Mouse (Mus musculus): ENCODE measurements at regions not wholly inside any gene's neighbourhood (a gene's known extent, or its start where the extent isn't known, plus 50 kb on each side); places are given as distances from the start of the nearest gene placed in this dataset.

DNA sequence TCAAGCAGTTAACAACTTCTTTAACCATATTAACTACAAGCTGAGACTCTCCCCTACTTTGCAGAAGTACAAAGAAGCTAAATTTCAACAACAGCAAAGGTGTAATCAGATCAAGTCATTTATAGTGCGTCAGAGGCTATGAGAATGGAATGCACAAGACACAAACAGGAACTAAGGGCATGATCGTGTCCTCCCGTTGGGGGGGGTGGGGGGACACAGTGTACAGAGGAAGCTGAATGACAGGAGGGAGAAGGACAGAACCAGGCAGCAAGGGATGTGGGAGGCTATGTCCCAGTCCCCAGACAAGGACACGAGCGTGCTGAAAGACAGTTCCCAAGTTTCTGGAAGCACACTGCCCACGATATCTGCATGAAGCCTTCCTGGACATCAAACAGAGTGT lies 408.9 kb downstream of the Atp23 start:
- no peak for DNase-seq (ENCODE audit: inconsistent ontology term)

DNA sequence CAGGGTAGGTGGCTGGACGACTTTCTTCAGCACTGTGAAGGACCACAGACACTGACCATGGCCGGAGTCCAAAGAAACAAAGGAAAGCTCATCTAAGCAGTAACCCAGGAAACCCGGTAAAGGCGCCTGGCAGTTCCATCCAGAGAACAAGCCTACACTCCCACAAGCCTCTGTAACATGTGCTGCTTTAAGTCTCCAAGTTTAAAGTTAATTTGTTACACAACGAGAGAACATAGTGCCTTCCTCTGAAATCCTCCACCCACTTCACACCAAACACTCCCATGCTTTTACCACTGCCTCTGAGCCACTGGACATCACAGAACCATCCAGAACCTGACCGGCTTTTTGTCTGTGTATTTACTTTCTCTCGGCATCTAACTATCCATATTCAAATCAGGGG lies 416.0 kb downstream of the Atp23 start:
- DNase-seq (ENCODE audit: inconsistent ontology term) = no peak

DNA sequence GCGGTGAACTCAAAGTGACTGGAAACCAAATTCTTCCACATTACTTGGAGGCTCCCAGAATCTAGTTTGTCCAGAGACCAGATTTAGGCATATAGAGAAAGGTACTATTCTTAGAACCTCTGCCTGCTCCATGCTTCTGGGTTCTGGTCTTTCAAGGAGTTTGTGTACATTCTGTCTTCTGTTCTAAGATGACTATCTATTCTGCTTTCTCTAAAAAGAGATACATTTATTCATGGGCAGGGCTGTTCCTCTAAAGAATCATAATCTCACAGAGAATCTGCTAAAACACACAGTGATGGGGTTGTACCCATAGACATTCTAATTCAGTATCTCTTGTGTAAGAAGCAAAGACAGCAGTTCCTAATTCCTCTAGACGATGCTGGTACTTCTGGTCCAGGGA lies 417.7 kb downstream of the Atp23 start:
- DNase-seq (ENCODE audit: inconsistent ontology term) = no peak

DNA sequence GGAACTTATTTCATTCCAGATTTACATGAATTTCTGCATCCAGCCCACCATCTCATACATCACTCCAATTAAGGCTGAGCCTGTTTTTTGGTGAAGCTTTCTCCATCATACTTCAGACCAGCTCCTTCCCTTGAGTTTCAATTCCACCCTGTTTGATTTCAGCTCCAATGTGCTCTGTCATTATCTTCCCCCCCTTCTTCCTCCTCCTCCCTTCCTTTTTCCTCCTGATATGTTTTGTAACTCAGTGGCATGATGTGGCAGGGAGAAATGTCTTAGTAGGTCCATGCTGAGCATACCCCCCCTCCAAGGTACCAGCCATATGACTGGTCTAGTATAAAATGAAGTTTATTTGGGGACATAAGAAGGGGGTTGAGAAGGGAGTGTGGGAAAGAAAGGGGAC lies 420.8 kb downstream of the Atp23 start:
- DNase-seq (ENCODE audit: inconsistent ontology term) = no peak

DNA sequence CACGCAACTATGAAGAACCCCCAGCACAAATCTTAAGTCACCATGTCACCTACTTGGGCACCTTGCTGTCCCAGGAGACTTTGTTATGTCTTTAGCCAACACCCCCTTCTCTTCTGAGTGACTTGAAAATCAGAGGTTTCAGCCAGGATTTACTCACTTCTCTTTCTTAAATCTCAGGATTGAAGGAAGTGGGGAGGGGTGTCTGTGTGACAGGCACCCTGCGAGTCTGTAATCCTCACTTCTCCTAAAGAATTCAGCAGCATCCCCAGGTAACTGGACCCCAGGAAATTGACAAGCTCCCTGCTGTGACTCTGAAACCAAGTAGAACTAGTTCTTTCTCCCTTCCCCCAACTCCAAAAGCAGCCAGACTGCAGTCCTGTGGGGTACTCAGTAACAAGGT lies 421.4 kb downstream of the Atp23 start:
- no peak for DNase-seq (ENCODE audit: inconsistent ontology term)

DNA sequence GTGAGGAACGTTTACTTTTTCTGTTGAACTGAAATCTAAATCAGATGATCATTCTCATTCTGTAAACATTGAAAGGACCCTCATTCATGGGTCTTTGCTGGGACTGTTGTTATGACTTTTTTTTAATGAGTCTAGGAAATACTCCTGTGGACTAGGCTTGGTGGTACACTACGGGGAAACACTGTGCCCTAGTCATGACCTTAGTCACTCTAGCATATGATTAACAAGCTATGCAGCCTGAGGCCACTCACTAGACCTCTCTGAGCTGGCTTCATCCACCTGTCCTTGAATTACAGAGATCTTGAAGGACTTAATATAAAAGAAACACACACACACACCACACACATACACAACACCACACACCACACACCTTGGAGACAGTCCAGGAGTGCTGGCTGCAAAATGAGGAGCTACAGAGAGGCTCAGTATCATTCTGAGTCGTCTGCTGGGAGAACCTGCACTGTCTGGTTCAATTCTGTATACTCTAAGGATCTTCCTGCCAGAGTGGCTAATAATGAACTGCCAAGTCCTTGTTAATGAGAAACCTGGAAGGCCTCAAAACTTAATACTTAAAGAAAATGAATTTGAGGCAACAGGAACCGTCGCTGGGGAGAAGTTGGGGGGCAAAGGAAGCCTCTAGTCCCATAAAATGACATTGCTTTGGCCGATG lies 428.0 kb downstream of the Atp23 start:
- no peak for DNase-seq (ENCODE audit: inconsistent ontology term)

DNA sequence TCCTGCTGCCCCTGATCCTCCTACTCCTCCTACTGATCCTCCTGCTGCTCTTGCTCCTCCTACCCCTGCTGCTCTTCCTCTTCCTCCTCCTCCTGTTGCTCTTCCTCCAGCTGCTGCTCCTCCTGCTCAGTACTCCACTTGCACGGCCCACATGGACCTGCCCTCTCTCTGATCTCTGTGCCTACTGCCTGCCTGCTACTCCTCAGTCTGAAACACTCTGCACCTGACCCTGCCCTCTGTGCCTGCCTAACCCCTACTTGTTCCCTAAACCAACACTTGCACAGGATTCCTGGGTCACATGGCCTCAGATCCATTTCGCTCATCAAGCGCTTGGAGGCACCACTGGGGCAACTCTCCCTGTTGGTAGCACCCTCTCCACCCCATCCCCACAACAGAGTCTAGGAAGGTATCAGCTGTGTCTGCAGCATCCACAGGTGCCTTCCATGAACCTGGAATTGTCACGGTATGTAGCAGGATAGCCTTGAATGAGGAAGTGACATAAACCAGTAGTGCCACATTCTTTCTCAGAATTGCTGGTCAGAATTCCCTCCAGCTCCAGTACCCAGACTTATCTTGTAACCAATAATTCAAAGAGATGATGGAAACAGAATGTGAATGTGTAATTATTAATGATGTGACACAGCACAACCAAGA lies 430.2 kb downstream of the Atp23 start:
- DNase-seq (ENCODE audit: inconsistent ontology term) = no peak

DNA sequence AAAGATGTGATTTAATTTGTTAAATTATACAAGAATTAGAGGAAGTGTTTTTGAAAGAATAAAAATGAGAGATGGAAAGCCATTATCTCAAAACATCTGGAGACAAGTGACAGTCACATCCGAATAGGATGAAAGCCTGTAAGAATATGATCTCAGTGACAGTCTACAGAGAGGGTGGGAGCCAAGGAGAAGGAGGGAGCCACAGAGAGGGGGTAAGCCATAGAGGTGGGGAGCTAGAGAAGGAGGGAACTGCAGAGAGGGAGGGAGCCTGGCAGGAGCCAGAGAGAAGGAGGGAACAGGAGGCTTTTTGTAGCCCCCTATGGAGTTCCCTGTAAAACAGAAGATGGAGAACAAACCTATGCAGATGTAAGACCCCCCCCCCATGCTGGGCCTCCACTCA lies 438.4 kb downstream of the Atp23 start:
- DNase-seq (ENCODE audit: inconsistent ontology term) = no peak

DNA sequence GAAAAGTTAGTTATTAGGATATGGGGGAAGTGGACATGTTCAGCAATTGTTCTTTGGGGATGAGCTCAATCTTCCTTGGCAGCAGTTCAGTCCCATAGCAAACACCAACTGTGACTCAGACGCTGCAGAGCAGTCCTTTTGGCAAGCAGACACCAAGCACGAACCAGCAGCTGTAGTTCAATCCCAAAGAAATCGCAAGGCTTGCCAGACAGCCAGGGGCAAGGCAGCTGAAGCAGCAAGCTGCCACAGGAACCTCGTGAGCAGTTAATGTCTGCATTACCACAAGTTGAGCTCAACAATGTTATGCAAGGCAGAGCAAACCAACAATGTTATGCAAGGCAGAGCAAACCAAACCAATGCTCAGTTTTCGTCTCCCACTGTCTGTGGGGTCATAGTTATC lies 442.6 kb downstream of the Atp23 start:
- DNase-seq (ENCODE audit: inconsistent ontology term) = peak; percentile 66

DNA sequence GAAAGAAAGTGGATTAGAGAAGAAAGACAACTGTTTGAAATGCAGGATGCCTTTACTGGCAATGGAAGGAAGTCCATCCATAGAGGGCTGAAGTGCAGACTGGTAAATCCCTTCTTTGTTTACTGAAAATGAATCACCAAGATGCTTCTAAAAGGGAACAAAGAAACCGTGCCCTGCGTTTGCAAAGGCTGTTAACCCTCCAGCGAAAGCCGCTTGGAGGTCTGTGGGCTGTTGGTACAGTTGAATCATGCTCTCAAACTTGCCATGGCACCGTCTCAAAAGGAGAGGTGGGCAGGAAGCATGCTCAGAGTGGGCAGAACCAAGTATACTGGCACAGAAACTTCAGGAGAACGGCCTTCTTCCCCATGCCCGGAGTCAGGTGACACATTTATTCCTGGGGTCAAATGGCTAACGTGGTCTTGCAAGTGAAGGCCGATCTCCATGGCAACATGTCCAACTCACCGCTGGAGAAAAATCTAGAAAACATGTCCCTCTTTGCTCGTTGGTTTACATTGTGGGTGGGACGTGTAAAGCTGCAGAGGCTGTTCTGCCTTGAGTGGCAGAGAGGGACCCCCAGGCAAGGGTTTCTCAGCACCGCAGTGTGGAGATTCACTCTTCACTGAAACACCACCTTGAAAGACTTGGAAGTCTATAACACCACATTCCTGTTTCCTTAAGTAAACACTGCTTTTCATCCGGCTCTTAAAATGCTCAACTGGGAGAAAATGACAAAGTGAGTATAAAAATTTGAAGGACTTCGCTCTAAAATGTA lies 448.2 kb downstream of the Atp23 start:
- DNase-seq (ENCODE audit: inconsistent ontology term) = peak; percentile 33

DNA sequence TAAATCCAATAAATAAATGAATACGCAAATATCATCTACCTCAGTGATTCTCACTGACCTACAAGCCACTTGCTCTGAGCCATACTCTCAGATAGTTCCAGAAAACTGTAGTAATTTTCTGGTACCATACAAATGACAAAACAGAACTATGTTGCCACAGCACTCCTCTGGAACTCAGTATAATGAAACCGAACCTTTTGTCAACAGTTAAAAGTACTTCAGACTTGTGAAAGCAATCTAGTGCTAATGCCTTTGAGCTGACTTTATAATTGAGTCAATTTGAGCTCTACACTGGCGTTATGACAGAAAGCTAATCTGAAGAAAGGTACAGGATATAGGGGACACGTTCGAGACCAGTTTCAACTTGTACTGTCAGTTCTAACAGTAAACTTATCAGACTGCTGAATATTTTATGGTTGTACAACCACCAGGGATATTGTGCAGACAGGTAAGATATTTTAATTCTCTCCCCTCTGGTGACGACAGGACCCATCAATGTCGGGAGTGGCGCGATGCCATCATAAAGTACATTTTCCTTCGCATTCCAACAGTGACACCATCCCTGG lies 449.0 kb downstream of the Atp23 start:
- no peak for DNase-seq (ENCODE audit: inconsistent ontology term)

DNA sequence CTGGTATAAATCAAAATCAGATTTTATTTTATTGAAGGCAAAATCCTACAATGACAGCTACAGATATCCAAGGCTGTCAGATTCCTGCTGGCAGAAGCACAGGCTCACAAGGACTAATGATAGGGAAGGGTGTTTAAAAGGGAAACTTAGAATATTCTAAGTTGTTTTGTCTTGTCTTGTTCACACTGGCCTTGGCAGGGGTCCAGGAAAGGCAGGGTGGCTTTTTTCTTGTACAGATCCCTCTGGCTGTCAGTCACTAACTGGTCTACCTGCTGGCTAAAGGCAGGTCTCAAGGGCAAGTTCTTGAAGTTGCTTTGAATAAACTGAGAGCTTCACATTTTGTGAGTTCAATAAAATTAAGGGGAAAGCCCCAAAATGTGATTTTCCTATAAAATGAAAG lies 465.3 kb downstream of the Lrig3 start:
- DNase-seq (ENCODE audit: inconsistent ontology term) = no peak

DNA sequence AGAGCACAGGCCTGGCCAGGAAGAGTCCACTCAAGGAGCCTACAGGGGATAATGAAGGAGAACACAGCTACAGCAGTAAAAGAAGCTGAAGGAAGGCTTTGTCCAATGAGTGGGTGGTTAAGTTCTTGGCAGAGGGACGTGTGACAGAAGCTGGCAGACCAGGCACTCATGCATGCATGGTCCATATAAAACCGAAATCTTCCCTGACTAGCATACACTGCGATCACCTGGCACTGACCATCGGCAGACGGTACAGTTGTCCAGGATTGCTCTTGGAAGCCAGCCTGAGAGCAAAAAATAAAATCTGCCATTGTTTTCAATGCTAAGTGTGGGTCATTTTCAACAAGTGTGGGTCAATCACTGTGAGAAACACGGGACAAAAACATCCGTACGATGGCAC lies 464.4 kb downstream of the Lrig3 start:
- DNase-seq (ENCODE audit: inconsistent ontology term) = peak; percentile 6

DNA sequence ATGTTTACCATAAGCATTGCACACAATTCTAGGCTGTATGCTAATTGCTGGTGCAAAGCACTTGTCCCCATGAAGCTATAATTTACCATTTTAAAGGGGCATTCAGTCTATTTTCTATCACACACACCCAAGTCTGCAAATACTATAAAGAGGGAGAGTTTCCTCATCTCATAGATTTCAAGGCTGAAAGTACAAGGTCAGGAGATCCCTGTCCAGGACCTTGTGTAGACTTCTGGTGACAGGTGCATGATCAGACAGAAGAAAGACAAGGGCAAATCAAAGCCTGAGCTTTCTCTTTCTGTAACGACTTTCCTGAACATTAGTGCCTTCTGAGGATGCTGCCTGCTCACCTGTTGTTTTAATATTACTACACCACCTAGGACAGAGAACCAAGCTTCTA lies 463.5 kb downstream of the Lrig3 start:
- DNase-seq (ENCODE audit: inconsistent ontology term) = no peak

DNA sequence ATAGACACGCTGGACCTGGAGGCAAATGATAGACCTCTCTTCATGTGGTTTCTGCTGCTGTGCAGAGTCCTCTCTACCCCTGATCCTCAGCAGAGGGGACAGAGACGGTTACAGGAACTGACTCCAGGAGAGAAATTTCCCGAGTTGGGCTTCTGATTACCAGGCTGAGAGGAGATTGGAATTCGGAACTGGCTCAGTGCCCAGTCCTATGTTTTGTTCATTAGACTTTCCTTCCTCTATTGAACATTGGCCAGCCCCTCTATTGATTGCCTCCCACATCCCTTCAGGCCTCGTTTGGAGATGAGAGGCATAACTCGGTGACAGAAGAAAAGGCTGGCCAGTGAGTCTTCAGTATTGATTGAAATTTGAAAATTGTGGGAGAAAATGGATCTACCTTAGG lies 456.1 kb downstream of the Lrig3 start:
- peak; percentile 78 for DNase-seq (ENCODE audit: inconsistent ontology term)

DNA sequence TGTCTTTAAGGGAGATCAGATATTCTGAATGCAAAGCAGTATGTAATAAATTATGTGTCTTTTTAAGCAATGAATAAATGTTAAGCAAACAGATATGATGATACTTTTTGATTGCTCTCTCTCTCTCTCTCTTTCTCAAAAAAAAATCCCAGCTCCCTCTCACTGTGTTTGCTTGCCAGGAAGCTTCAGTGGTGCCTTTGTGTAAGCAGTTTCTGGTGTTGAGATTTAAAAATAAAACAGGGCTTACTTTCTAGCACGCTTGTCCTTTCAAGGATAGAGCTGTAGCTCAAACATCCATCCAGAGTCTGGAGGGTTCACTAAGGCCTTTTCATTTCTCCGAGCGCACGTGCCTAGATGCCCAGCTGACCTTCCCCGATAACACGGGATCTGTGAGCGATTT lies 447.8 kb downstream of the Lrig3 start:
- DNase-seq (ENCODE audit: inconsistent ontology term) = no peak

DNA sequence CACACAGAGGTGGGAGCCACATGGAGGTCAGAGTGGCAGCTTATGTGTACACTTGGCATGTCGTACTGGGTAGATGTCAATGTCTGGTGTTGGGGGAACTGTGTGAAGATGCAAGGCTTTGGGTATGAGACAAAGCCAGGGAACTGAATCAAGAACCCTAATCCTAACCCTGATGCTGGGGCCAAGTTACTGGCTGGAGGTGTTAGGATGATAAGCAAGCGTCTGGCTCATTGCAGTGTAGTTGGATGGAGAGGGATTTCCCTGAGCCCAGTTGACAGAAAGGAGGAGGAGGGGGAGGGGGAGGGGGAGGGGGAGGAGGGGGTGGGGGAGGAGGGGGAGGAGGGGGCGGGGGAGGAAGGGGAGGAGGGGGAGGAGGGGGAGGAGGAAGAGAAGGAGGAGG lies 426.3 kb downstream of the Lrig3 start:
- no peak for DNase-seq (ENCODE audit: inconsistent ontology term)

DNA sequence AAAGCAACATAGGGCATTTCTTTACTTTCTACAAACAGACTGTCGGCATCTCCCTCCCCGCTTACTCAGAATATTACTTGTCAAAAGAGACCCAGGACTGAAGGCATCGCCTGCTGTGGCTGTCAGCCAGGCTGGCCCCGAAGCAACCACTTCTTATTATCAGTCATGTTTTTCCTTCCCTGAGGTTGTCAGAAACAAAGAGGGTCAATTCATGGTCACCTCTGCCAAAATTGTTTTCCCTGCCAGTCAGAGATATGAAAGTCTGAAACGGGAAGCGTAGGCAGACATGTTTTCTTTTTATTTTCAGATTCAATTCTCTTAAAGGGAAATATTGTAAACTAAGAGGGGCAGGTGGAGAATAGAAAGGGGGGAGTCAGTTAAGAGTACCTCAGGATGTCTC lies 425.8 kb downstream of the Lrig3 start:
- DNase-seq (ENCODE audit: inconsistent ontology term) = peak; percentile 26

DNA sequence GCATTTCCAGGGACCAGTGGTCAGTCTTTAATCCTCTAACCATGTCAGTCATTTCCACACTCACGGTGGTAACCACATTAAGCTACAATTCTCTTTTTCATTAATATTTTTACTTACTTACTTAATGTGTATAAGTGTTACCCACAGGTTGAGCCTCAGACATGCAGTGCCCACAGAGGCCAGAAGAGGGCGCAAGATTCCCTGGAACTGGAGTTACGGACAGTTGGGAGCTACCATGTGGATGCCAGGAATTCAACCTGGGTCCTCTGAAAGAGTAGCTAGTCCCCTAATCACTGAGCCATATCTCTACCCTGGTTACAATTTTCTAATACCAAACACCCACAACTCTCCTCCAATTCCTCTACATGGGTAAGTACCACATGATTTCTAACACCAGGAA lies 420.5 kb downstream of the Lrig3 start:
- no peak for DNase-seq (ENCODE audit: inconsistent ontology term)

DNA sequence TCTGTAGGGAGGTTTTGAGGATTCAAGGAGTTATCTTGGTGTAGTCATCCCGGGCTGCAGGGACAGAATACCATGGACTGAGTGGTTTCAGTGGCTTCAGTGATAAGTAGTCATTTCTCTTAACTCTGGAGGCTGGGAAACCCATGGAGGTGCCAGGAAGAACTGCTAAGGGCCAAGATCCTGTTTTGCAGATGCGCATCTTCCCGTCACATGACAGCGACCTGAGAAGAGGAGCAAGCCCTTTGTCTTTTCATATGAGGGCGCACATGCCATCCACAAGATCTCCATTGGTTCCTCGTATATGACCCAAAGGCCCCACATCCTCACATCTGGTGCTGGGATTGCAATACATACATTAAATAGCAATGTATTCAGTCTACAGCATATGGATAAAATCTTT lies 419.7 kb downstream of the Lrig3 start:
- no peak for DNase-seq (ENCODE audit: inconsistent ontology term)

DNA sequence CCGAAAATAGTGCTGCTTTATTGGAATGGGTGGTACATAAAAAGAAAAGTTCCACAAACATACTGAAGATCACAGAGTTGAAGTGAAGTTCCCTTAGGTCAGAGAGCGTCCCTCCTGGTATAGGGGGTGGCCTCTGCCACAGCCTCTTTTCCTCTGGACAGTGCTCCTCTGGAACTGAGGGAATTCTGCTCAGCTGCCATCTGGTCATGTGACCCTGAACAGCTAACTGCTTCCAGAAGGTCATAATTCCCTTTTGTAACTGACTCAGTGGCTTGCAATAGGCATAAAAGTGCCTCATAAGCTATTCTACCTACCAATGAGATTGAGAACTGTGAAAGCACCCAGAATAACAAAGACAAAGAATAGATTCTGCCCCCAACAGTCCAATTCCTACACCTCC lies 414.4 kb downstream of the Lrig3 start:
- DNase-seq (ENCODE audit: inconsistent ontology term) = no peak

DNA sequence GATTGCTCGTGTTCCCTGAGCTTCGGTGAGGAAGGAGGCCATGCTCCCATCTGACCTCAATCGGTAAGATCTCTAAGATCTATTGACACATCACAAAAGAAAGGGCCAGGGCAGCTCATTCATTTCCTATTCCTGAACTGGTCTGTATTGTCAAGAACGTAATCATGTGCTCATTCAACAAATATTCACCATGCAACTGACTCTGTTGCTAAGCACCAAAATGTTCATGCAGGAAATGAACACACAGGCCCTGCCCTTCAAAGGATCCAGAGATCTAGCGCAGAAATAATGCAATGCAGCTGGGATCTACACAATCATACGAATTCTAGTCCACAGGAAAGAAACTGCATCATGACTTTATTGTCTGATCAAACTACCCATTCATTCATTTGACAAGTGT lies 413.3 kb downstream of the Lrig3 start:
- peak; percentile 7 for DNase-seq (ENCODE audit: inconsistent ontology term)

DNA sequence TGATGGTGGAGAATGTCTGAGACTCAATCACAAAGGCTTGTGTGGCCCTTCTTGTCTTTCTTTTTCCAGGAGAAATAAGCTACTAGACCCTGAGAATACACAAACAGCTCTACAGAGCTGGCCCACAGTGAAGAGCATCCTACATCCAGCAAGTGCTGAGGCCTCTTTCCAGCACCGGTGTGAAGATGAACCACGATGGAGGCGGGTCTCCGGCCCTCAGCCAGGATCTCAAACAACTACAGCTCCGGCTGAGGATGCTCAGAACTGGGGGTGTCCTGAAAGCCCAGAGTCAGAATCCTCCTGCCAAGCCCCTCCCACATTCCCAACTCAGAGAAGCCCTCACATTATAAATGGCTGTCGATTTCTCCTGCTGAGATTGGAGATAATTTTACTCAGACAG lies 407.9 kb downstream of the Lrig3 start:
- DNase-seq (ENCODE audit: inconsistent ontology term) = no peak

All from Muller cell, postnatal 12 days (primary cell).